Mouse (Mus musculus) heart, embryonic 14.5 days (tissue): ENCODE data around the gene Uba5. TPM values are rescaled to one million over a fixed set of nuclear protein-coding genes. Genes with fewer than 3 reads are reported as not detected.

Source experiments
- ATAC-seq: fragments of 200-750 bp; cut with Nextera tagmentation; 2 replicates; pipeline ENCODE4 v1.8.0; 2017; ENCODE audit warnings: low read depth, moderate TSS enrichment; ENCODE audit not compliant: insufficient number of reproducible peaks, insufficient read depth, low FRiP score
- H3K27ac ChIP-seq, 2 experiments: fragments of 200-500 bp in 1 of 2; fragments of 300-500 bp in 1 of 2; sonication (generic) in 1 of 2; replicated peaks in 1 of 2; 2 replicates each; pipeline ENCODE4 v1.5.1; 2012 to 2014; ENCODE audit warnings: low read depth in 2 of 2, low read length in 2 of 2, control low read depth in 1 of 2, mild to moderate bottlenecking in 1 of 2, mixed read lengths in 1 of 2; ENCODE audit not compliant: control insufficient read depth in 1 of 2, insufficient read depth in 1 of 2
- H3K27me3 ChIP-seq: fragments of 300-500 bp; sonication (generic); 2 replicates; pipeline ENCODE4 v1.6.1; 2014; ENCODE audit warnings: mild to moderate bottlenecking, low read length, control low read depth; ENCODE audit not compliant: control insufficient read depth, insufficient read depth
- H3K36me3 ChIP-seq: fragments of 300-500 bp; sonication (generic); 2 replicates; pipeline ENCODE4 v1.6.1; 2014; ENCODE audit warnings: mild to moderate bottlenecking, control low read depth, low read length, mixed read lengths; ENCODE audit not compliant: control insufficient read depth, insufficient read depth
- H3K4me1 ChIP-seq, 2 experiments: fragments of 200-500 bp in 1 of 2; fragments of 300-500 bp in 1 of 2; sonication (generic) in 1 of 2; 2 replicates each; pipeline ENCODE4 v1.6.1; 2012 to 2014; ENCODE audit warnings: low read length in 2 of 2, control low read depth in 1 of 2, mixed read lengths in 1 of 2; ENCODE audit not compliant: control insufficient read depth in 2 of 2, insufficient read depth in 2 of 2
- H3K4me2 ChIP-seq: fragments of 300-500 bp; sonication (generic); 2 replicates; pipeline ENCODE4 v1.6.1; 2014; ENCODE audit warnings: mild to moderate bottlenecking, low read length
- H3K4me3 ChIP-seq, 2 experiments: fragments of 200-500 bp in 1 of 2; fragments of 300-500 bp in 1 of 2; sonication (generic) in 1 of 2; 2 replicates each; pipeline ENCODE4 v1.5.1; 2012 to 2014; ENCODE audit warnings: low read length in 2 of 2, mild to moderate bottlenecking in 2 of 2, control low read depth in 1 of 2, low read depth in 1 of 2, moderate library complexity in 1 of 2; ENCODE audit not compliant: control insufficient read depth in 1 of 2, insufficient read depth in 1 of 2
- H3K9ac ChIP-seq: fragments of 300-500 bp; sonication (generic); 2 replicates; pipeline ENCODE4 v1.6.1; 2014; ENCODE audit warnings: mild to moderate bottlenecking, low read length
- H3K9me3 ChIP-seq: fragments of 300-500 bp; sonication (generic); 2 replicates; pipeline ENCODE4 v1.6.1; 2016; ENCODE audit warnings: low read length, control low read depth; ENCODE audit not compliant: control insufficient read depth
- WGBS: fragments of 180-500 bp; shearing (Covaris S2); extraction: QIAGEN DNeasy Blood & Tissue Kit; methylation state at CpG from one replicate; pipeline ENCODE4 v1.1.7; 2014; 5-methylcytosine and 5-hydroxymethylcytosine counted together
- polyA plus RNA-seq: library from polyadenylated mRNA; unstranded; fragments of >200 nt; fragmentation: Nextera tagmentation; extraction: Ambion mirVana; gene quantifications from 2 replicates; pipeline ENCODE4 v1.2.1, GENCODE M21; 2014

Gene Uba5
- polyA plus RNA-seq, 1 experiment from 2014 or later = 46.2 TPM

DNA sequence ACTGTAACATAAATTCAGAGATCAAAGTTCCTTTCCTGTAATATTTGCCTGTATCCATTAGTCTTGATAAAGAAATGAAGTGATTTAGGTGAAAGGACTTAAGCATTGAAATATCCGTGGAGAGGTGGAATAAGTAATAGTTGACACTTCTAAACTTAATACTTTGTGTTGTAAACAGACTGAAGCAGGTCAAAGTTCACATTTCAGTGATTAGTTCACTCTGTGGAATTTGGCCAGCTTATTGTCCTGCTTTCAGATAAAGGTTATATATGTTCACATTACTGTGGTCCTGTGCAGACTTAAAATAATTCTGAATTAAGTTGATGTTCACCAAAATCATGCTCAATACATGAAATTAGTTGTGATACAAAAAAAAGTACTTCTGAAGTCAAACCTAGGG, 1.6 kb upstream of the Uba5 start:
- Histone ChIP-seq H3K36me3 (peaks cover 18% of the 10 kb centered on the region), H3K27me3 (no peaks in the 10 kb centered on the region), H3K4me2 (peak overlapping the region; percentile 95; the same call in 1 of the 2 replicates), H3K4me1 (peaks cover 5 to 17% of the 10 kb centered on the region in 2 experiments), H3K9ac (no peak overlapping the region), H3K4me3 (no peak overlapping the region), H3K27ac (no peak overlapping the region), H3K9me3 (no peaks in the 10 kb centered on the region)
- ATAC-seq = no peak
- WGBS = 33% methylated on average over 1 of the region's 1 CpGs

GRCm38 (mm10) chr9:104063244-104063961, 469 bp upstream of the Uba5 start, which contains the start of gene Acad11:
TSS of gene Acad11 (plus strand) at chr9:104063377.
- Histone ChIP-seq H3K9me3 (no peaks in the 10 kb centered on the region), H3K27me3 (no peaks in the 10 kb centered on the region), H3K4me2 (peak within 1 kb of the TSS; percentile 95), H3K4me1 (peaks cover 5 to 17% of the 10 kb centered on the region in 2 experiments), H3K27ac (peak within 1 kb of the TSS; percentile 43 to 67; a peak in 3 of 4 replicates), H3K36me3 (peaks cover 25% of the 10 kb centered on the region), H3K4me3 (peak within 1 kb of the TSS; percentile 75 to 87), H3K9ac (peak within 1 kb of the TSS; percentile 83)
- peak; percentile 92 for ATAC-seq
- 0% methylated on average over 28 of the region's 30 CpGs for WGBS

DNA sequence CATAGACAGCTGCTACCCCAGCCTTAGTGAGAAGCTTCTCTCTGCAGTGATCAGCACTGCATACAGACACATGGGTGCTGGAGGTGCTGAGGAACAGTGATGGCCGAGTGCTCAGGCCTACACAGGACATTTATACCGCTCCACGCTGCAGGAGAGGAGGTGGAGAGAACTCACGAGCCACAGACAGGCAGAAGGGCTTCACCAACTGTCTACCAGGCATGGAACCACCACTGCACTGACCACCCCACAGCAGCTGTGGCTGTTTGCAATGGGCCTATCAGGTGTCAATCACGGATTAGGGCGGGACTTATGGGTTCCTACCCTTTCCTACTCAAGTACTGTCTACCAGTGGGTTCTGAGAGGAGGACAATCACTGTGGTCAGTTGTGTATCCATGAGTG, 11.9 kb downstream of the Uba5 start:
- H3K4me1 ChIP-seq = no peaks in the 10 kb centered on the region
- no peak overlapping the region for H3K27ac ChIP-seq
- no peak for ATAC-seq
- no peak overlapping the region for H3K4me3 ChIP-seq
- no peaks in the 10 kb centered on the region for H3K9me3 ChIP-seq
- H3K9ac ChIP-seq = no peak overlapping the region
- peaks cover 99% of the 10 kb centered on the region for H3K36me3 ChIP-seq
- no peaks in the 10 kb centered on the region for H3K27me3 ChIP-seq
- no peak overlapping the region for H3K4me2 ChIP-seq
- WGBS = 89% methylated on average over 6 of the region's 6 CpGs

GRCm38 (mm10) chr9:104043676-104044075, 19.3 kb downstream of the Uba5 start:
- Histone ChIP-seq H3K27me3 (no peaks in the 10 kb centered on the region), H3K9me3 (no peaks in the 10 kb centered on the region), H3K9ac (no peak overlapping the region), H3K4me3 (no peak overlapping the region), H3K27ac (no peak overlapping the region), H3K36me3 (peaks cover 60% of the 10 kb centered on the region), H3K4me1 (no peaks in the 10 kb centered on the region), H3K4me2 (no peak overlapping the region)
- 85% methylated on average over 4 of the region's 4 CpGs for WGBS
- ATAC-seq = no peak

- no peaks in the 10 kb centered on the region for H3K27me3 ChIP-seq
- no peak for ATAC-seq
- peaks cover 4 to 11% of the 10 kb centered on the region in 2 experiments; a peak in 3 of 4 replicates for H3K4me1 ChIP-seq
- peaks cover 52% of the 10 kb centered on the region for H3K36me3 ChIP-seq
- no peak within 1 kb of the TSS for H3K27ac ChIP-seq
- H3K4me2 ChIP-seq = no peak within 1 kb of the TSS
- H3K4me3 ChIP-seq = no peak within 1 kb of the TSS
- 58% methylated on average over 2 of the region's 2 CpGs for WGBS
- no peaks in the 10 kb centered on the region for H3K9me3 ChIP-seq
- H3K9ac ChIP-seq = no peak within 1 kb of the TSS
These were observed 22.6 kb downstream of the Uba5 start, which contains the start of gene Gm28305 for GRCm38 (mm10) chr9:104040362-104040761. TSS of gene Gm28305 (plus strand) at chr9:104040662.

DNA sequence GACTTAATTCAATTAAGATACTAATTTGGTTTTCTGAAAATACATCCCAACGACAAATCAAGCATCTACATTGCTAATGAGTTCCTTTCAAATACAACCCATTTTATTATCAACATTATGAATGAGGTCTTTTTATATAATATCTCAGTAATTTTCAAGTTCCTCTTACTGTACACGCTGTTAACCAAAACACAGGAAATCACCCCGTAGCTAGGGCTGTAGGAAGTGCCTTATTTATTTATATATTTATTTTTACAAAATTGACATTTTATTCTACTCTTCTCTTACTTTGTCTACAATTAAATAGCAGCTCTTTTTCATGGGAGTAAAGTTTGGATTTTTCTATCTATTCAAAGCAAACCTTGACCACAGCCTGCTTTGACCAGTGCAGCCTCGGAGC, 23.2 kb downstream of the Uba5 start:
- no peak overlapping the region for H3K27ac ChIP-seq
- H3K9me3 ChIP-seq = no peaks in the 10 kb centered on the region
- peaks cover 4 to 11% of the 10 kb centered on the region in 2 experiments; a peak in 3 of 4 replicates for H3K4me1 ChIP-seq
- H3K27me3 ChIP-seq = no peaks in the 10 kb centered on the region
- peaks cover 50% of the 10 kb centered on the region for H3K36me3 ChIP-seq
- no peak for ATAC-seq
- WGBS = 87% methylated on average over 4 of the region's 4 CpGs
- no peak overlapping the region for H3K4me3 ChIP-seq
- no peak overlapping the region for H3K4me2 ChIP-seq
- H3K9ac ChIP-seq = no peak overlapping the region

DNA sequence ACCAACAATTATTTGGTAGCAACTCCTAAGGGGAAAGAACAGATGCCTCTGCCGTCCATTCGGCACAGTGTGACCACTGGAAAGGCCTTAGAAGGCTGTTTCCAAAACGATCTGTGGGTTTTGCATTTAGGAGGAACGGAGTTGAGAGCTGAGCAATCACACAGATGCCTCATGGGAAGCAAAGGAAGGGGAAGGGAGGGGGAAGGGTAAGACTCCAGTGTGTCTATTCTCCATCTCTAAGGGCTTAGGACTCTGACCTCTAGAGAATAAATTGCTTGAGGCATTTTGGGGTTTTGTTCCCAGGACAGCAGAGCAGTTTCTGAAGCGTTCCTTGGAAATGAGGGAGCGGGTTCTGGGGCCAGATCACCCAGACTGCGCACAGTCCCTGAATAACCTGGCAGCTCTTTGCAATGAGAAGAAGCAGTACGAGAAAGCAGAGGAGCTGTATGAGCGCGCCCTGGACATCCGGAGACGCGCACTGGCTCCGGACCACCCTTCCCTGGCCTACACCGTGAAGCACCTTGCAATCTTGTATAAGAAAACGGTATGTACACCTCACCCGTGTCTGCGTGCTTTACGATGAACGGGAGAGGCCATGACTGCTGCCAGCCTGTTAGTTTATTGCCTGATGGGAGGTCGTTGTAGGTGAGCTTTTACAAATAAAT, 23.8 kb downstream of the Uba5 start:
- 91% methylated on average over 21 of the region's 21 CpGs for WGBS
- no peak overlapping the region for H3K4me3 ChIP-seq

More for the DNA sequence above, 23.8 kb downstream of the Uba5 start:
- H3K36me3 ChIP-seq = peaks cover 52% of the 10 kb centered on the region
- H3K27me3 ChIP-seq = no peaks in the 10 kb centered on the region
- no peak overlapping the region for H3K27ac ChIP-seq
- H3K4me2 ChIP-seq = no peak overlapping the region
- H3K9me3 ChIP-seq = no peaks in the 10 kb centered on the region
- no peak for ATAC-seq
- no peak overlapping the region for H3K9ac ChIP-seq
- H3K4me1 ChIP-seq = peaks cover 4 to 11% of the 10 kb centered on the region in 2 experiments; a peak in 3 of 4 replicates
